Comparison of ENCODE assay signal across 29 mouse cellular contexts in genomic region chr17:87739835-87740234, GRCm38 (mm10). TPM values are rescaled to one million over a fixed set of nuclear protein-coding genes. Genes with fewer than 3 reads are reported as not detected.
DNase-seq lines count a peak whose midpoint lies in the region; ATAC-seq and TF ChIP-seq lines count a peak whose summit lies in the region.
"Had no signal": no experiment of that assay in that cellular context is flagged by ENCODE, and none has a peak within 500 bp of the region (broad histone marks: within the 10 kb centered on the region; RNA-seq: fewer than 3 reads in every experiment).

No protein-coding gene starts in this region.

- H3K4me1 ChIP-seq in forebrain, postnatal 0 days (ENCODE audit: insufficient read depth): no peaks in the 10 kb centered on the region
- peaks cover 18% of the 10 kb centered on the region for H3K4me1 ChIP-seq in forebrain, embryonic 15.5 days
- no peaks in the 10 kb centered on the region for H3K4me1 ChIP-seq in lung, postnatal 0 days (ENCODE audit: insufficient read depth, low read depth, low read length)
- no peaks in the 10 kb centered on the region for H3K4me1 ChIP-seq in hindbrain, postnatal 0 days (ENCODE audit: insufficient read depth, low read length)
- H3K4me1 ChIP-seq: midbrain, embryonic 15.5 days had no signal

- no peak for ATAC-seq in forebrain, postnatal 0 days
- ATAC-seq in forebrain, embryonic 15.5 days (replicated peaks): no peak
- no peak for ATAC-seq in lung, postnatal 0 days
- no peak for ATAC-seq in hindbrain, postnatal 0 days
- ATAC-seq: CD4-positive, CD25-positive, alpha-beta regulatory T cell, adult 4 months; forebrain, embryonic 14.5 days; midbrain, embryonic 15.5 days had no signal

- no peak overlapping the region for H3K4me2 ChIP-seq in forebrain, postnatal 0 days (ENCODE audit: low read depth)
- no peak overlapping the region for H3K4me2 ChIP-seq in forebrain, embryonic 15.5 days (replicated peaks)
- H3K4me2 ChIP-seq in lung, postnatal 0 days (replicated peaks; ENCODE audit: low read depth, low read length): no peak overlapping the region
- no peak overlapping the region for H3K4me2 ChIP-seq in hindbrain, postnatal 0 days (ENCODE audit: low read depth, low read length)
- H3K4me2 ChIP-seq: hindbrain, embryonic 12.5 days; midbrain, embryonic 15.5 days; neural tube, embryonic 13.5 days had no signal

- no peak overlapping the region for H3K4me3 ChIP-seq in forebrain, postnatal 0 days (ENCODE audit: low read depth, low read length)
- H3K4me3 ChIP-seq in forebrain, embryonic 15.5 days: no peak overlapping the region
- no peak overlapping the region for H3K4me3 ChIP-seq in lung, postnatal 0 days (ENCODE audit: low read depth, low read length)
- H3K4me3 ChIP-seq in hindbrain, postnatal 0 days (ENCODE audit: low read length): no peak overlapping the region
- H3K4me3 ChIP-seq: hindbrain, embryonic 12.5 days; midbrain, embryonic 15.5 days; myocyte; neural tube, embryonic 13.5 days had no signal

- no peak for DNase-seq in forebrain, postnatal 0 days
- DNase-seq in lung, postnatal 0 days (ENCODE audit: low spot score): no peak
- no peak for DNase-seq in lung, postnatal 14 days
- peak; percentile 11 for DNase-seq in NIH3T3 (ENCODE audit: low read depth)
- DNase-seq in hindbrain, postnatal 0 days (ENCODE audit: low spot score): no peak
- no peak for DNase-seq in Muller cell, postnatal 12 days (ENCODE audit: inconsistent ontology term)
- DNase-seq: cerebellum, adult 11-12 months; gastrocnemius, postnatal 10 days; kidney, adult 2 months; lung, adult 18-20 months; lung, postnatal 4 days; retina, postnatal 1 day; right cerebral cortex, postnatal 25 days; spleen, adult 18-20 months had no signal

- no peaks in the 10 kb centered on the region for H3K27me3 ChIP-seq in forebrain, postnatal 0 days (ENCODE audit: insufficient read depth, low read length)
- H3K27me3 ChIP-seq in forebrain, embryonic 15.5 days: no peaks in the 10 kb centered on the region
- peaks cover 7% of the 10 kb centered on the region; the same call in 1 of the 2 replicates for H3K27me3 ChIP-seq in lung, postnatal 0 days (replicated peaks; ENCODE audit: insufficient read depth, low read length)
- no peaks in the 10 kb centered on the region for H3K27me3 ChIP-seq in hindbrain, postnatal 0 days (ENCODE audit: insufficient read depth, low read length)

- H3K9ac ChIP-seq in forebrain, postnatal 0 days: no peak overlapping the region
- no peak overlapping the region for H3K9ac ChIP-seq in forebrain, embryonic 15.5 days (replicated peaks)
- H3K9ac ChIP-seq in lung, postnatal 0 days (replicated peaks; ENCODE audit: low read depth): no peak overlapping the region
- H3K9ac ChIP-seq in hindbrain, postnatal 0 days (replicated peaks; ENCODE audit: low read length): no peak overlapping the region
- H3K9ac ChIP-seq: hindbrain, embryonic 12.5 days; midbrain, embryonic 15.5 days; neural tube, embryonic 13.5 days had no signal

- H3K27ac ChIP-seq in forebrain, postnatal 0 days (ENCODE audit: low read depth, low read length): no peak overlapping the region
- H3K27ac ChIP-seq in forebrain, embryonic 15.5 days (replicated peaks): no peak overlapping the region
- no peak overlapping the region for H3K27ac ChIP-seq in lung, postnatal 0 days (ENCODE audit: low read length)
- H3K27ac ChIP-seq in hindbrain, postnatal 0 days: no peak overlapping the region
- H3K27ac ChIP-seq: hindbrain, embryonic 12.5 days; kidney, postnatal 0 days; midbrain, embryonic 15.5 days; neural tube, embryonic 13.5 days had no signal

- 59% methylated on average over 1 of the region's 1 CpGs for WGBS in forebrain, postnatal 0 days
- WGBS in forebrain, embryonic 15.5 days: 41% methylated on average over 1 of the region's 1 CpGs
- WGBS in lung, postnatal 0 days: 29% methylated on average over 1 of the region's 1 CpGs
- WGBS in hindbrain, postnatal 0 days: 46% methylated on average over 1 of the region's 1 CpGs

- H3K9me3 ChIP-seq in forebrain, postnatal 0 days (ENCODE audit: low read length): no peaks in the 10 kb centered on the region
- H3K9me3 ChIP-seq in forebrain, embryonic 15.5 days: no peaks in the 10 kb centered on the region
- H3K9me3 ChIP-seq in lung, postnatal 0 days (ENCODE audit: low read length): no peaks in the 10 kb centered on the region
- no peaks in the 10 kb centered on the region for H3K9me3 ChIP-seq in hindbrain, postnatal 0 days (ENCODE audit: low read length)
- H3K9me3 ChIP-seq: hindbrain, embryonic 12.5 days; midbrain, embryonic 15.5 days; neural tube, embryonic 13.5 days had no signal

- TF ChIP-seq EP300 in lung, postnatal 0 days (IDR thresholded peaks at IDR 0.05): no peak

- peak; percentile 22; the same call in 1 of the 2 replicates for TF ChIP-seq CTCF in forebrain, postnatal 0 days (IDR thresholded peaks at IDR 0.05; ENCODE audit: low read depth)
- TF ChIP-seq CTCF in lung, postnatal 0 days (IDR thresholded peaks at IDR 0.05): 0 out of 2 replicates have a peak, but pooled peaks have one; percentile 5
- TF ChIP-seq CTCF in hindbrain, postnatal 0 days (IDR thresholded peaks at IDR 0.05; ENCODE audit: low read depth): no peak

- H3K36me3 ChIP-seq in forebrain, postnatal 0 days (ENCODE audit: insufficient read depth): no peaks in the 10 kb centered on the region
- H3K36me3 ChIP-seq in forebrain, embryonic 15.5 days: no peaks in the 10 kb centered on the region
- no peaks in the 10 kb centered on the region for H3K36me3 ChIP-seq in lung, postnatal 0 days (ENCODE audit: insufficient read depth, low read length)
- H3K36me3 ChIP-seq in hindbrain, postnatal 0 days (ENCODE audit: insufficient read depth, low read length): no peaks in the 10 kb centered on the region
- H3K36me3 ChIP-seq: hindbrain, embryonic 12.5 days; midbrain, embryonic 15.5 days; neural tube, embryonic 13.5 days had no signal

RNA-seq across cellular contexts. Expression of gene Kcnk12, which starts 58.0 kb away (rescaled TPM):
- 6.9 and 7.9 TPM in 2 replicates for total RNA-seq in forebrain, postnatal 0 days (2014; rRNA removed)
- polyA plus RNA-seq in forebrain, postnatal 0 days (2015; fragmentation: Nextera tagmentation; extraction: Ambion mirVana): 3.3 and 4.5 TPM in 2 replicates
- polyA plus RNA-seq in forebrain, embryonic 15.5 days (2015; fragmentation: Nextera tagmentation; extraction: Ambion mirVana): 1.3 and 1.6 TPM in 2 replicates
- polyA plus RNA-seq in lung, postnatal 0 days (2015; fragmentation: Nextera tagmentation; extraction: Ambion mirVana): 0.81 and 0.83 TPM in 2 replicates
- total RNA-seq in hindbrain, postnatal 0 days (2014; rRNA removed): 12.8 and 19.5 TPM in 2 replicates
- 2.5 and 2.6 TPM in 2 replicates for polyA plus RNA-seq in hindbrain, postnatal 0 days (2015; fragmentation: Nextera tagmentation; extraction: Ambion mirVana)
- total RNA-seq: gastrocnemius, postnatal 10 days; heart, adult 8-10 months; heart, postnatal 25 days; liver, adult 2 months; megakaryocyte-erythroid progenitor cell, adult 5-6 weeks had no signal
- polyA plus RNA-seq: CD4-positive, CD25-positive, alpha-beta regulatory T cell, adult 4 months; embryonic facial prominence, embryonic 14.5 days; heart, embryonic 14.5 days; intestine, embryonic 14.5 days; kidney, adult 2 months had no signal
